Mouse (Mus musculus) forebrain, postnatal 0 days (tissue): ENCODE data around the gene Wdr25. TPM values are rescaled to one million over a fixed set of nuclear protein-coding genes. Genes with fewer than 3 reads are reported as not detected.

Experiments used
- ATAC-seq: fragments of 200-750 bp; cut with Nextera tagmentation; 2 replicates; pipeline ENCODE4 v1.8.0; 2017; ENCODE audit warnings: mild to moderate bottlenecking, moderate library complexity
- DNase-seq: peaks from one replicate; pipeline ENCODE4 v3.0.0-alpha.2; 2015
- H3K27ac ChIP-seq: fragments of 300-500 bp; sonication (generic); 2 replicates; pipeline ENCODE4 v1.5.1; 2014; ENCODE audit warnings: low read depth, mild to moderate bottlenecking, antibody characterized with exemption, low read length, moderate library complexity, mixed read lengths
- H3K27me3 ChIP-seq: fragments of 300-500 bp; sonication (generic); 2 replicates; pipeline ENCODE4 v1.6.1; 2014; ENCODE audit warnings: mild to moderate bottlenecking, low read length, mixed read lengths; ENCODE audit not compliant: insufficient read depth
- H3K36me3 ChIP-seq: fragments of 300-500 bp; sonication (generic); 2 replicates; pipeline ENCODE4 v1.6.1; 2014; ENCODE audit warnings: mild to moderate bottlenecking, moderate library complexity; ENCODE audit not compliant: insufficient read depth
- H3K4me1 ChIP-seq: fragments of 300-500 bp; sonication (generic); 2 replicates; pipeline ENCODE4 v1.6.1; 2014; ENCODE audit warnings: antibody characterized with exemption; ENCODE audit not compliant: insufficient read depth
- H3K4me2 ChIP-seq: fragments of 300-500 bp; sonication (generic); 2 replicates; pipeline ENCODE4 v1.6.1; 2014; ENCODE audit warnings: low read depth, mild to moderate bottlenecking, moderate library complexity
- H3K4me3 ChIP-seq: fragments of 300-500 bp; sonication (generic); 2 replicates; pipeline ENCODE4 v1.5.1; 2014; ENCODE audit warnings: low read depth, low read length, mixed read lengths
- H3K9ac ChIP-seq: fragments of 300-500 bp; sonication (generic); 2 replicates; pipeline ENCODE4 v1.6.1; 2014; ENCODE audit warnings: mild to moderate bottlenecking
- H3K9me3 ChIP-seq: fragments of 300-500 bp; sonication (generic); 2 replicates; pipeline ENCODE4 v1.6.1; 2016; ENCODE audit warnings: low read length
- CTCF ChIP-seq: sonication (generic); IDR thresholded peaks from 2 replicates; pipeline ENCODE4 v1.5.1; 2016; ENCODE audit warnings: antibody characterized with exemption, control low read depth, low read depth
- WGBS: fragments of 180-500 bp; shearing (Covaris S2); extraction: QIAGEN DNeasy Blood & Tissue Kit; methylation state at CpG from one replicate; pipeline ENCODE4 v1.1.7; 2014; 5-methylcytosine and 5-hydroxymethylcytosine counted together
- polyA plus RNA-seq: library from polyadenylated mRNA; unstranded; fragments of >200 nt; fragmentation: Nextera tagmentation; extraction: Ambion mirVana; gene quantifications from 2 replicates; pipeline ENCODE4 v1.2.1, GENCODE M21; 2015
- total RNA-seq: library from RNA; depleted of rRNA; stranded (reverse); fragments of >200 nt; gene quantifications from 2 replicates; pipeline ENCODE4 v1.2.3, GENCODE M21; 2014

Wdr25 gene
- total and polyA plus RNA-seq, 2 experiments from 2014 or later, result 5.3 to 6.2 TPM

DNA sequence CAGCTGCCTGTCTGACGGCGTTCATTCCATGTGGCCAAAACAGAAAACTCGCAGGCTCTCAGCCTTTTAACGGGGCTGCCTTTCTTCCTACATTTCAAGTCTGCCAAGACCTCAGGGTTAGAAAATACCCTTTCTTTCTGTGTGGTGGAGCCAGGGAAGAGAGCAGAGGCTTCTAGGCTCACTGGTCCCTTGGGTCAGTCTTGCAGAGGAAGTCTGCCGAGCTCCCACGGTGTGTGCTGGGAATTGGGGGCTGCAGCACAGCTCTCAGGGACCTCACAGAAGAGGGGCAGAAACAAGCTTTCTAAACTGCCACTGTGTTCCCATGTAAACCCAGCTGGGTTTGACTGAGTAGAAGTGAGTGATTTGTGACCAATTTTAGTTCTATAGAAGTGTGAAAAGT lies 40.8 kb downstream of the Wdr25 start:
- no peaks in the 10 kb centered on the region for H3K9me3 ChIP-seq
- no peak for TF ChIP-seq CTCF
- no peak overlapping the region for H3K4me3 ChIP-seq
- no peak for DNase-seq
- H3K27ac ChIP-seq, result no peak overlapping the region
- H3K4me2 ChIP-seq, result no peak overlapping the region
- H3K4me1 ChIP-seq, result no peaks in the 10 kb centered on the region
- no peaks in the 10 kb centered on the region for H3K27me3 ChIP-seq
- H3K9ac ChIP-seq, result no peak overlapping the region
- WGBS, result 67% methylated on average over 6 of the region's 6 CpGs
- ATAC-seq, result no peak
- no peaks in the 10 kb centered on the region; the same call in 1 of the 2 replicates for H3K36me3 ChIP-seq

DNA sequence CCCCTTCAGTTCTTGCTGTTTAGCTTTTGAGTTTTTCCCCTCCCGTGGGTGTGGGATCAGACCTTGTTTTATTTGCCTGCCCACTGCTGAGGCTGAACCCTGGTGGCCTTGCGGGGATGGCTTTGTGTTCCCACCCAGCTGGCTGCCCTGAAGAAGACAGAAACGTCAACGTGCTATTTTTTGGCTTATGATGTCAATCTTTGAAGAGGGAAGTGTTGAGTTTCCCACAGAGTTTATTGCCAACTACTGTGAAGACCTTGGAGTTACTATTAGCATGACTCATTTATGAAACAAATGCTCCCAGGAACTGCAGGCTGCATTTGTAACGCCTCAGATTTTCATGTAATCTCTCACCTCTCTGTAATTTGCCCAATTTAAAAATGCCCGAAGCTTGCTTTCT lies 43.4 kb downstream of the Wdr25 start:
- H3K9ac ChIP-seq, result no peak overlapping the region
- no peaks in the 10 kb centered on the region for H3K27me3 ChIP-seq
- no peaks in the 10 kb centered on the region for H3K9me3 ChIP-seq
- no peak for TF ChIP-seq CTCF
- 40% methylated on average over 6 of the region's 6 CpGs for WGBS
- ATAC-seq (no peak), DNase-seq (no peak)
- no peak overlapping the region for H3K4me3 ChIP-seq
- no peaks in the 10 kb centered on the region; the same call in 1 of the 2 replicates for H3K36me3 ChIP-seq
- no peak overlapping the region for H3K4me2 ChIP-seq
- no peaks in the 10 kb centered on the region for H3K4me1 ChIP-seq
- H3K27ac ChIP-seq, result no peak overlapping the region

DNA sequence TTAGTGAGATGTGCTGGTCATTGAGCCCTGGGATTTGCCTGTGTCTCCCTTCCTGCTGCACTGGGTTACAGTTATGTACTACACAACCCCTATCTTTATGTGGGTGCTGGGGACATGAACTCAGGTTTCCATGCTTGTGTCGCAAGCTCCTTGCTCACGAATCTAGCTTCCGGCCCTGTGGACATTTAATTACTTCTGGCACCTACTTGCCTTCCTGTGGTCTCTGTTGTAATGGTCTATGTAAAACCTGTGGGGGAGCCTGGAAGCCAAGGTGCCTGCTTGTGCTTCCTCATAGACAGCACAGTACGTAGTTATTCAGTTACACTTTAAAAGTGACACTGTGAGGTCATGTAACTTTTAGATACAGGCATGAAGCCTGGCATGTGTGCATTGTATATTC lies 44.1 kb downstream of the Wdr25 start:
- no peaks in the 10 kb centered on the region; the same call in 1 of the 2 replicates for H3K36me3 ChIP-seq
- no peak overlapping the region for H3K4me2 ChIP-seq
- TF ChIP-seq CTCF, result no peak
- no peak overlapping the region for H3K27ac ChIP-seq
- H3K9ac ChIP-seq, result no peak overlapping the region
- H3K9me3 ChIP-seq, result no peaks in the 10 kb centered on the region
- no peak for DNase-seq
- 90% methylated on average over 4 of the region's 4 CpGs for WGBS
- H3K27me3 ChIP-seq, result no peaks in the 10 kb centered on the region
- no peak overlapping the region for H3K4me3 ChIP-seq
- ATAC-seq, result no peak
- H3K4me1 ChIP-seq, result no peaks in the 10 kb centered on the region

DNA sequence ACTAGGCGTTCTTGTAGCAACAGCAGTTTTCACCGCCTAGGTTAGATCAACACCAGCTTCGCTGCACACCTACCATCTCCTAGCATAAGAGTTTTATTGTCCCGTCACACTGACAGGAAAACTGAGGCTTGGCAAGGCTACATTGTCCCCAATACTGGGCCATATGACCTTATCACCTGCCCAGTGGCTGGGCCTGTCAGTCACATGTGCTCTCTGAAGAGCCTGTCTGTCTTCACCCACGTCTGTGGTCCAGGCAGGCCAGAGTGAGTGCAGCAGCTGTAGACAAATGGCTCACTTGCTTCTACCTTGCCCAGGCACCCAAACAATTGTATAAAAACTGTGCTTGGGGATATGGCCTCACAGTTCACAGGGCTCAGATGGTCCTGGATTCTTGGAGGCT lies 45.4 kb downstream of the Wdr25 start:
- Histone ChIP-seq H3K9ac (no peak overlapping the region), H3K9me3 (no peaks in the 10 kb centered on the region), H3K36me3 (no peaks in the 10 kb centered on the region; the same call in 1 of the 2 replicates), H3K27me3 (no peaks in the 10 kb centered on the region), H3K4me3 (no peak overlapping the region), H3K4me1 (no peaks in the 10 kb centered on the region), H3K27ac (no peak overlapping the region), H3K4me2 (no peak overlapping the region)
- DNase-seq (no peak), ATAC-seq (no peak)
- no peak for TF ChIP-seq CTCF
- 78% methylated on average over 5 of the region's 5 CpGs for WGBS

DNA sequence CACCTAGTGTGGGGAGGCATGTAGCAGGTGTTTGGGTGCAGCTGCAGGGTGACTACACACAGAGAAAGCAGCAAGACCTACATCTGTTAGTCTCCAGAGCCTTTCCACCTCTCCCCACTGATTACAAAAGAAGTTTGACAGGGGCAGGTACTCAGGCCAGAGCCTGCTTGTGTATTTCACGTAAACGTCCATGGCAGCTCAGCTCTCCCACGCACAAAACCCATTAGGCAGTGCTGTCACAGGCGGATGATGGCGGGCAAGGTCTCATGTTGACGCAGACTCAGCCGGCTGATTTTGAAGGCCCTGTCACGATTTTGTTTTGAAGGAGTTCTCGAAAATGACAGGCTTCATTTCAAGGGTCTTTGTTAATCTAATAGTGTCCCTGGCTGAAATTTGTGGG lies 45.9 kb downstream of the Wdr25 start:
- no peak overlapping the region for H3K9ac ChIP-seq
- H3K4me1 ChIP-seq, result no peaks in the 10 kb centered on the region
- H3K4me3 ChIP-seq, result no peak overlapping the region
- H3K4me2 ChIP-seq, result no peak overlapping the region
- DNase-seq (no peak), ATAC-seq (no peak)
- no peak overlapping the region for H3K27ac ChIP-seq
- TF ChIP-seq CTCF, result no peak
- WGBS, result 49% methylated on average over 9 of the region's 9 CpGs
- H3K9me3 ChIP-seq, result no peaks in the 10 kb centered on the region
- no peaks in the 10 kb centered on the region for H3K27me3 ChIP-seq
- H3K36me3 ChIP-seq, result no peaks in the 10 kb centered on the region; the same call in 1 of the 2 replicates

DNA sequence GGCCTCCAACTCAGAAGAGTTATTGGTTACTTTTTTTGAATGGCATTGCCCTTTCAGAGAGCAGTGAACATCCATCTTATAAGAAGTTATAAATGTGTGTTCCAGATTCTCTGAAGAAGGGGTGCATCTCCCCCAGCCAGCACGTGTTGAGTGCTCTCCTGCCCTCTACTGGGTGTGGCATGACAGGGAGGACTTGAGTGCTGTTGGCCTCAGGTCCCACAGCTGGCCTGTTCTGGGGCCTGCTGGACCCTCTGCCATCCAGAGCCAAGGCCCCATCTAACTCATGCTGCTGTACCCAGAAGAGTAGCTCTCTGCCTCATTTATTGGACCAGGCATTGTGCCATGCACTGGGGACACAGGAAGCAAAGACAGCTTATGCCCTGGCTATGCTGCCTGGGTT lies 46.8 kb downstream of the Wdr25 start:
- ATAC-seq (no peak), DNase-seq (no peak)
- H3K36me3 ChIP-seq, result no peaks in the 10 kb centered on the region
- no peaks in the 10 kb centered on the region for H3K4me1 ChIP-seq
- H3K4me3 ChIP-seq, result no peak overlapping the region
- 37% methylated on average over 1 of the region's 1 CpGs for WGBS
- no peak overlapping the region for H3K9ac ChIP-seq
- H3K27me3 ChIP-seq, result no peaks in the 10 kb centered on the region
- no peak for TF ChIP-seq CTCF
- H3K27ac ChIP-seq, result no peak overlapping the region
- H3K4me2 ChIP-seq, result no peak overlapping the region
- H3K9me3 ChIP-seq, result no peaks in the 10 kb centered on the region

DNA sequence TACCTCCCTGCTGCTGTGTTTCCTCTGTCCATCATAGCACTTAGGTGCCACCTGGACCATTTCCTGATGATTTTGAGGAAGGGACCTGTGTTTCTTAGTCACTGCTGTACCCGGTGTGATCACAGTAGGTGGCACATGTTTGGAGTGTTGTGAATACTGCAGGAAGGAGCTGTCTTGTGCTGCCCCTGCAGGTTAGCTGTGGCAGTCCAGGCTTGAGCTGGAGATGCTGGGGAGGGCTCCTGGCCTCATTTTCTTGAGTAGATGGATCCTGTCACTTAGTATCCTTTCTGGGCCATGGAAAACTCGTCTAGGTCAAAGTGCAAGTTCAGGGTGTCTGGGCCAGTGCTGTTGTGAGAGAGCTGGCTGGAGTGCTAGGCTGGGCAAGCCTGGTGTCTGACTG lies 47.9 kb downstream of the Wdr25 start:
- Histone ChIP-seq H3K4me2 (no peak overlapping the region), H3K4me1 (no peaks in the 10 kb centered on the region), H3K9ac (no peak overlapping the region), H3K4me3 (no peak overlapping the region), H3K36me3 (no peaks in the 10 kb centered on the region), H3K9me3 (no peaks in the 10 kb centered on the region), H3K27ac (no peak overlapping the region), H3K27me3 (no peaks in the 10 kb centered on the region)
- DNase-seq (no peak), ATAC-seq (no peak)
- 63% methylated on average over 2 of the region's 2 CpGs for WGBS
- no peak; the same call in 1 of the 2 replicates for TF ChIP-seq CTCF
